Mouse (Mus musculus): ENCODE measurements around the gene Riox2.

GRCm38 (mm10) chr16:59433181-59433580, 38.4 kb upstream of the Riox2 start:
- TF ChIP-seq CTCF (conservative IDR thresholded peaks at IDR 0.05; ENCODE audit: low read length) (no peak), NANOG (IDR thresholded peaks at IDR 0.05; ENCODE audit: borderline replicate concordance, low read length) (no peak)
